Mouse (Mus musculus) R1 (cell line): ENCODE measurements around the gene Wnk3.

Experiments
- DNase-seq: peaks from one replicate; pipeline ENCODE4 v3.0.0-alpha.2; 2018; ENCODE audit warnings: low read depth, low spot score

The Wnk3 gene

GRCm38 (mm10) chrX:151197778-151198177 lies at the start of gene Wnk3:
Gene Wnk3 (plus strand): TSS chrX:151198078.
- DNase-seq, result no peak

DNA sequence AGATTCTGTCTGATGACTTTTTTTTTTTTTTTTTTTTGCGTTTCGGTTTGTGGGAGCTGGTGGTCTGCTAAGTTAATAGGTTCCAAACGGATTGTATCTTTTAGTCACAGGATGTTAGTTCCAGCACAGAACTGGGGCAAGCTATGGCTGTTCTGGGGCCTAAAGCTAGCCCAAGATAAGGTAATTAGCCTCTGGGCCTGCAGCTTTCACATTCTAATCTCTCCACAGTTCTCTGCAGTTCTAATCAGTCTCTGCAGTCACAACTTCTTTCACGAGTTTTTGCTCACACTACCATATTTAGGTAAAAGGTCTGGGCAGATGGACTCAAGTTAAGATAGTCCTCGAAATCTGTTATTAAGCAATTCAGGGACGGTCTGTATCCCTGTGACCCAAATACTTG lies 39.5 kb upstream of the Wnk3 start:
- DNase-seq, result no peak

- DNase-seq, result peak; percentile 92
Observed at GRCm38 (mm10) chrX:151168438-151169131, 29.3 kb upstream of the Wnk3 start.

DNA sequence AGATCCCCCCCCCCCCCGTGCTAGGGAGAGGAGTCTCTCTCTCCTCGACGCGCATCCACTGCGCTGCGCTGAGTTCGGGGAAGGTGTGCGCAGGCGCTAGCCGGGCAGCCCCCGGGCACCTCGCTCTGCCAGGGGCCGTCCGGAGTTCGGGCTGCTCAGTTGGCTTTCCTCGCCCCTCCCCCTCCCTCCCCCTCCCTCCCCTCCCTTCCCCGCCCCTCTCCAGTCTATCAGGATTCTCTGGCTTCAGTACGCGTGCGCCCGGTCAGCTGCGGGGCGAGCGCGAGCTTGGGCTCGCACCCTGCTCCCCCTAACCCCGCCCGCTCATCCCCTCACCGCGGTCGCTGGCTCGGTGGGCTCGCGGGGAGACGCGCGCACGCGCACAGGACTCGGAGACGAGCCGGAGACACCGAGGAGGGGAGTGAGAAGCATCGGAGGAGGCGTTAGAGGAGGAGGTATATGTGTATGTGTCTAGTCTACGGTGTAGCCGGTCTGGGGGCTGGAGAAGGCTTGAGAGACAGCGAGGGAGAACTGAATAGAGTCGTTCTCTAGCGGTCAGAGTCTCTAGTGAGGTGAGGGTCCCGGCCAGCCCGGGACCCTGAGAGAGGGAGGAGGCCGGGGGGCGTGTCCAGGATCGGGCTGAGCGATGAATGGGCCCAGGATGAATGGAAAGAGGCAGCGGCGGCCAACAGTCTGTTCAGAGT lies 28.5 kb upstream of the Wnk3 start:
- DNase-seq, result peak; percentile 90

DNA sequence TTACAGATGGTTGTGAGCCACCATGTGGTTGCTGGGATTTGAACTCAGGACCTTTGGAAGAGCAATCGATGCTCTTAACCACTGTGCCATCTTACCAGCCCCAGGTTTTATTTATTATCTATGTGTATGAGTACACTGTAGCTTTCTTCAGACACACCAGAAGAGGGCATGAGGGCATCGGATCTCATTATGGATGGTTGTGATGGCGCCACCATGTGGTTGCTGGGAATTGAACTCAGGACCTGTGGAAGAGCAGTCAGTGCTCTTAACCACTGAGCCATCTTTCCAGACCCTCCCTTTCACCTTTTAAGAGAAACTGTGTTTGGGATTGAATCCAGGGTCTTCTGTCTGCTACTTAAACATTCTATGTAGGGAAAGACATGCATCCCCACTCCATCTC lies 24.7 kb upstream of the Wnk3 start:
- peak; percentile 54 for DNase-seq

DNA sequence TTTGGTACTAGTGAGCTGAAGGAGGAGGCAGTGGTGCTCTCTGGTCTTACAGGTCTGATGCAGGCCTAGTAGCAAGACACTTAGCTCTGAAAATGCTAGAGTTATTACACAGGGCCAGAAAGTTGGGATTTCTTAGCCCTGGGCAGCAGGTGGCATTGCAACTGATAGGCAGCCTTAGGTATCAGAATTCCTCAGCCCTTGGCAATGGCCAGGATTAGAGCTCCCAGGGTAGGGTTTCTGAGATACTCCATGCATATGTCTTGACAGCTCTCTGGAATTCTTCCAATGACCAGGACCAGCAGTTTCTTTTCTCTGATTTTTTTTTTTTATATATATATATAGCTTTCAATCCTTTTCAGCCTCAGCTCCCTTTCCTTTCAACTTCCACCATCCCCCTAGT lies 100.5 kb downstream of the Wnk3 start:
- no peak for DNase-seq

DNA sequence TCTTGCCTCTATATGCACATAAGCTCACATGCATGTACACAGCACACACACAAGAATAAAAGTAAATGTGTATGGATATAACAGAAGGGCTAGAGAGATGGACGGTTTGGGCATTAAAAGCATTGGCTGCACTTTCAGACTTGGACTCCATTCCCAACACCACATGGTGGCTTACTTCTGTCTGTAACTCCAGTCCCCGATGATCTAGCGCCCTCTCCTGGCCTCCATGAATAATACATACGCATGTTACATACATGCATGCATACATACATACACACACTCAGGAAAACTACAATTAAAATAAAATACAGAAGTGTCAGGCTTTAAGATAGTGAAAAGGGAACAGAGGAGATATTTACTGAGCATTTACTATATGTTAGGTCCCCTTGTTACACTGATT lies 115.9 kb downstream of the Wnk3 start:
- DNase-seq, result peak; percentile 61

DNA sequence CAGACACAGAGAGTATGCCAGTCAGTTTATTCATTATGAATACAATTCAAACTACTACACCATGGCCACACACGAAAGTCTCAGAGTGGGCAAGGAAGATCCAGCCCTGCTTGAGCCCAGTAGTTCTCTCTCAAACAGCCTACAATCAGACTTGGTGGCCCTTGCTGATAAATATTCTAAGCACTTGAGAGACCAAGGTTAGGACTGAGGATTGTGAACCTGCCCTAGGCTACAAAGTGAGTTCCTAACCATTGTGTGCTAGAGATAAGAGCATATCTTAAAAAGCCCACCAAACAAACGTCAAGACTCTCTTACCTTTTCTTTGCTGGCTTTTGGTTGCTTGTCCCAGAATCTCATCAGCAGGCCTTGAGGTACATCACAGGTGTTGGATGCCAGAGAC lies 135.7 kb downstream of the Wnk3 start:
- DNase-seq, result no peak

GRCm38 (mm10) chrX:151337804-151338203 lies 139.9 kb downstream of the Wnk3 start:
- DNase-seq, result no peak

GRCm38 (mm10) chrX:151343761-151344500 lies 146.1 kb downstream of the Wnk3 start, which contains the start of gene Fam120c:
Gene Fam120c (plus strand): TSS chrX:151344175.
- peak; percentile 88 for DNase-seq

GRCm38 (mm10) chrX:151344501-151344984 lies 146.7 kb downstream of the Wnk3 start:
- DNase-seq, result peak; percentile 67

GRCm38 (mm10) chrX:151345333-151346125 lies 147.7 kb downstream of the Wnk3 start:
- DNase-seq, result peak; percentile 64

GRCm38 (mm10) chrX:151347278-151347677 lies 149.4 kb downstream of the Wnk3 start:
- no peak for DNase-seq

GRCm38 (mm10) chrX:151349322-151349721 lies 151.4 kb downstream of the Wnk3 start:
- no peak for DNase-seq
